Mouse (Mus musculus) olfactory bulb, adult 2 months (tissue): ENCODE results near the gene Stk11.

Experiments used
- CTCF ChIP-seq: fragments of 200-500 bp; IDR thresholded peaks from 2 replicates; pipeline ENCODE4 v1.5.1; 2012; ENCODE audit warnings: low read depth, mild to moderate bottlenecking, low read length, moderate library complexity; ENCODE audit not compliant: insufficient read depth
- POLR2A ChIP-seq: fragments of 200-500 bp; IDR thresholded peaks from 2 replicates; pipeline ENCODE4 v1.6.1; 2012; ENCODE audit warnings: mild to moderate bottlenecking, low read depth, low read length, moderate library complexity; ENCODE audit not compliant: insufficient read depth

DNA sequence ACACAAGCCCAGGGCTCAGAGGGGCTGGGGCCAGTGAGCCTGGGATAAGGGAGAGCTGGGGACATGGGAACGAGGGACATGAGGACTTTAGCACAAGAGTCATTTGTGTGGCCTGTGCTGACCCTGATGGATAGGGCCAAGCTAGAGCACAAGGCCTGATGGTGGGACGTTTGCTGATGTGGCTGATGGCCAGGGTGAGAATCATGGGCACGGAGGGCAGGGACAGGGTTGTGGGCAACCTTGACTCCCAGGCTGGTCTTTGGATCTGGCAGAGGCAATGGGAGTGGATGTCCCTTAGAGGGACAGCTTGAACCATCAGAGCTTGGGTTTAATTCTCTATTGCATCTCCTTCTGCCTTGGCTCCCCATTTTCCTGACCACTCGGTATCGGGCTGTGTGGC, 38.3 kb upstream of the Stk11 start:
- TF ChIP-seq CTCF (no peak), POLR2A (no peak)
